Mouse (Mus musculus): ENCODE measurements around the gene Fancl.
"Not testable (repeated sequence)": the region's sequence is repeated elsewhere in the genome, so short reads cannot be mapped to it uniquely, and the experiment has no call there.

The Fancl gene

GRCm38 (mm10) chr11:26385971-26386370 is at the start of gene Fancl:
TSS of gene Fancl (plus strand) at chr11:26386135.
- no peak for DNase-seq (ENCODE audit: low spot score in 2 of 2)

- no peak for DNase-seq (ENCODE audit: low spot score in 2 of 2)
Measured at GRCm38 (mm10) chr11:26336848-26337247, 49.1 kb upstream of the Fancl start.

- not testable (repeated sequence) for DNase-seq (ENCODE audit: low spot score in 2 of 2)
Measured at GRCm38 (mm10) chr11:26370176-26370575, 15.8 kb upstream of the Fancl start.

GRCm38 (mm10) chr11:26371980-26372379 is 14.0 kb upstream of the Fancl start:
- DNase-seq (ENCODE audit: low spot score in 2 of 2): not testable (repeated sequence)

GRCm38 (mm10) chr11:26374132-26374531 is 11.8 kb upstream of the Fancl start:
- no peak for DNase-seq (ENCODE audit: low spot score in 2 of 2)

GRCm38 (mm10) chr11:26378074-26378473 is 7.9 kb upstream of the Fancl start:
- DNase-seq (ENCODE audit: low spot score in 2 of 2): no peak

- no peak for DNase-seq (ENCODE audit: low spot score in 2 of 2)
Measured at GRCm38 (mm10) chr11:26381499-26381898, 4.4 kb upstream of the Fancl start.

GRCm38 (mm10) chr11:26386678-26387077 is 743 bp downstream of the Fancl start:
- no peak for DNase-seq (ENCODE audit: low spot score in 2 of 2)

GRCm38 (mm10) chr11:26387087-26387611 is 1.2 kb downstream of the Fancl start:
- peak; percentile 79 to 93 for DNase-seq (ENCODE audit: low spot score in 2 of 2)

GRCm38 (mm10) chr11:26395561-26395960 is 9.6 kb downstream of the Fancl start:
- no peak for DNase-seq (ENCODE audit: low spot score in 2 of 2)

- no peak for DNase-seq (ENCODE audit: low spot score in 2 of 2)
Measured at GRCm38 (mm10) chr11:26412972-26413371, 27.0 kb downstream of the Fancl start.

- no peak for DNase-seq (ENCODE audit: low spot score in 2 of 2)
Measured at GRCm38 (mm10) chr11:26421472-26421871, 35.5 kb downstream of the Fancl start.

- DNase-seq (ENCODE audit: low spot score in 2 of 2): no peak
Measured at GRCm38 (mm10) chr11:26434229-26434628, 48.3 kb downstream of the Fancl start.

- peak in 1 of 2 experiments; percentile 7 for DNase-seq (ENCODE audit: low spot score in 2 of 2)
Measured at GRCm38 (mm10) chr11:26437818-26438217, 51.9 kb downstream of the Fancl start.

GRCm38 (mm10) chr11:26441121-26441520 is 55.2 kb downstream of the Fancl start:
- DNase-seq (ENCODE audit: low spot score in 2 of 2): no peak

GRCm38 (mm10) chr11:26444374-26444773 is 58.4 kb downstream of the Fancl start:
- no peak for DNase-seq (ENCODE audit: low spot score in 2 of 2)

GRCm38 (mm10) chr11:26449789-26450188 is 63.9 kb downstream of the Fancl start:
- no peak for DNase-seq (ENCODE audit: low spot score in 2 of 2)

- DNase-seq (ENCODE audit: low spot score in 2 of 2): no peak
Measured at GRCm38 (mm10) chr11:26450636-26451035, 64.7 kb downstream of the Fancl start.

- DNase-seq (ENCODE audit: low spot score in 2 of 2): no peak
Measured at GRCm38 (mm10) chr11:26451228-26451627, 65.3 kb downstream of the Fancl start.

- no peak for DNase-seq (ENCODE audit: low spot score in 2 of 2)
Measured at GRCm38 (mm10) chr11:26452693-26453092, 66.8 kb downstream of the Fancl start.

- DNase-seq (ENCODE audit: low spot score in 2 of 2): no peak
Measured at GRCm38 (mm10) chr11:26454081-26454480, 68.1 kb downstream of the Fancl start.

- DNase-seq (ENCODE audit: low spot score in 2 of 2): no peak
Measured at GRCm38 (mm10) chr11:26477037-26477739, 91.3 kb downstream of the Fancl start.

- DNase-seq (ENCODE audit: low spot score in 2 of 2): no peak
Measured at GRCm38 (mm10) chr11:26481691-26482242, 95.8 kb downstream of the Fancl start.

Measured in cerebellum, postnatal 4 days (tissue).